In genomic region chr2:92529670-92530322, GRCm38 (mm10) we compare ENCODE assay signal across 8 mouse cellular contexts.
DNase-seq lines count a peak whose midpoint lies in the region; ATAC-seq and TF ChIP-seq lines count a peak whose summit lies in the region.

No protein-coding gene starts in this region.

- no peaks in the 10 kb centered on the region for H3K27me3 ChIP-seq in lung, postnatal 0 days (replicated peaks; ENCODE audit: insufficient read depth, low read length)
- 0 out of 2 replicates have a peak, but pooled peaks cover 3% of the 10 kb centered on the region for H3K27me3 ChIP-seq in limb, embryonic 12.5 days
- no peaks in the 10 kb centered on the region for H3K27me3 ChIP-seq in stomach, embryonic 16.5 days (ENCODE audit: control insufficient read depth, insufficient read depth, low read length)

- H3K36me3 ChIP-seq in lung, postnatal 0 days (ENCODE audit: insufficient read depth, low read length) = no peaks in the 10 kb centered on the region
- no peaks in the 10 kb centered on the region for H3K36me3 ChIP-seq in limb, embryonic 12.5 days
- H3K36me3 ChIP-seq in stomach, embryonic 16.5 days (ENCODE audit: control insufficient read depth, insufficient read depth, low read length) = no peaks in the 10 kb centered on the region

- H3K27ac ChIP-seq in lung, postnatal 0 days (ENCODE audit: low read length) = no peak overlapping the region
- no peak overlapping the region for H3K27ac ChIP-seq in limb, embryonic 12.5 days
- H3K27ac ChIP-seq in stomach, embryonic 16.5 days (ENCODE audit: low read length) = no peak overlapping the region; the same call in 1 of the 2 replicates

- H3K4me2 ChIP-seq in lung, postnatal 0 days (replicated peaks; ENCODE audit: low read depth, low read length) = peak overlapping the region; percentile 66
- H3K4me2 ChIP-seq in limb, embryonic 12.5 days = peak overlapping the region; percentile 88
- H3K4me2 ChIP-seq in stomach, embryonic 16.5 days (ENCODE audit: low read depth, low read length) = peak overlapping the region; percentile 66

- no peak for TF ChIP-seq EP300 in lung, postnatal 0 days (IDR thresholded peaks at IDR 0.05)

- H3K4me3 ChIP-seq in lung, postnatal 0 days (ENCODE audit: low read depth, low read length) = peak overlapping the region; percentile 34
- peak overlapping the region; percentile 51 for H3K4me3 ChIP-seq in limb, embryonic 12.5 days (replicated peaks)
- peak overlapping the region; percentile 49 for H3K4me3 ChIP-seq in stomach, embryonic 16.5 days (replicated peaks; ENCODE audit: low read length)

- peak; percentile 41 to 83 for DNase-seq in adrenal gland, adult (ENCODE audit: inconsistent age in 2 of 2, low spot score in 1 of 2)
- DNase-seq in adrenal gland, postnatal 36 days = no peak
- no peak for DNase-seq in lung, postnatal 0 days (ENCODE audit: low spot score)
- no peak for DNase-seq in lung, postnatal 14 days
- DNase-seq in thymus, postnatal 36 days = no peak
- DNase-seq in yolk sac, embryonic 10.5 days (ENCODE audit: low spot score) = no peak

- TF ChIP-seq CTCF in lung, postnatal 0 days (IDR thresholded peaks at IDR 0.05) = no peak

- no peaks in the 10 kb centered on the region for H3K9me3 ChIP-seq in lung, postnatal 0 days (ENCODE audit: low read length)
- H3K9me3 ChIP-seq in limb, embryonic 12.5 days = no peaks in the 10 kb centered on the region
- H3K9me3 ChIP-seq in stomach, embryonic 16.5 days (replicated peaks; ENCODE audit: control insufficient read depth, low read length) = no peaks in the 10 kb centered on the region

- 40% methylated on average over 14 of the region's 14 CpGs for WGBS in lung, postnatal 0 days
- WGBS in limb, embryonic 12.5 days = 50% methylated on average over 14 of the region's 14 CpGs
- 45% methylated on average over 14 of the region's 14 CpGs for WGBS in stomach, embryonic 16.5 days

- peaks cover 10% of the 10 kb centered on the region; the same call in 1 of the 2 replicates for H3K4me1 ChIP-seq in lung, postnatal 0 days (ENCODE audit: insufficient read depth, low read depth, low read length)
- peaks cover 9% of the 10 kb centered on the region for H3K4me1 ChIP-seq in limb, embryonic 12.5 days (replicated peaks)
- H3K4me1 ChIP-seq in stomach, embryonic 16.5 days (ENCODE audit: control insufficient read depth, insufficient read depth, low read length) = peaks cover 10% of the 10 kb centered on the region; the same call in 1 of the 2 replicates

- no peak overlapping the region for H3K9ac ChIP-seq in lung, postnatal 0 days (replicated peaks; ENCODE audit: low read depth)
- peak overlapping the region; percentile 65 for H3K9ac ChIP-seq in limb, embryonic 12.5 days (replicated peaks)
- peak overlapping the region; percentile 72 for H3K9ac ChIP-seq in stomach, embryonic 16.5 days (ENCODE audit: low read length)

- ATAC-seq in lung, postnatal 0 days = no peak
- no peak for ATAC-seq in limb, embryonic 12.5 days (ENCODE audit: insufficient number of reproducible peaks, insufficient read depth, low FRiP score, low TSS enrichment, low read depth)
- ATAC-seq in stomach, embryonic 16.5 days (ENCODE audit: insufficient read depth, low FRiP score) = no peak

Comparison
In these comparisons a context has a peak if more than half of its experiments do, and no peak if none do; other contexts are left out.
1. DNase-seq: peak in adrenal gland, adult (2 of 2); none in adrenal gland, postnatal 36 days (0 of 2), lung, postnatal 0 days (single experiment), lung, postnatal 14 days (single experiment), thymus, postnatal 36 days (0 of 2) and yolk sac, embryonic 10.5 days (single experiment).
2. Peak in every context shown above with its lines, with median percentiles within 50 percentile points of each other: H3K4me2 ChIP-seq and H3K4me3 ChIP-seq.